Mouse (Mus musculus) liver, embryonic 14.5 days (tissue): ENCODE results near the gene Ptpn18. TPM values are rescaled to one million over a fixed set of nuclear protein-coding genes. Genes with fewer than 3 reads are reported as not detected.

Source experiments
- ATAC-seq: fragments of 200-750 bp; cut with Nextera tagmentation; 2 replicates; pipeline ENCODE4 v1.8.0; 2017; ENCODE audit warnings: moderate number of reproducible peaks, mild to moderate bottlenecking, moderate library complexity; ENCODE audit not compliant: insufficient read depth
- DNase-seq, 3 experiments: peaks; one replicate each; pipeline ENCODE4 v3.0.0-alpha.2; 2012 to 2013; ENCODE audit warnings: low read depth in 3 of 3, low spot score in 3 of 3
- H3K27ac ChIP-seq: fragments of 300-500 bp; sonication (generic); 2 replicates; pipeline ENCODE4 v1.5.1; 2014; ENCODE audit warnings: moderate library complexity, mild to moderate bottlenecking, control low read depth, inconsistent platforms
- H3K27me3 ChIP-seq: fragments of 300-500 bp; sonication (generic); 2 replicates; pipeline ENCODE4 v1.6.1; 2014; ENCODE audit warnings: mild to moderate bottlenecking, low read length, moderate library complexity; ENCODE audit not compliant: control insufficient read depth, insufficient read depth
- H3K36me3 ChIP-seq: fragments of 300-500 bp; sonication (generic); replicated peaks from 2 replicates; pipeline ENCODE4 v1.6.1; 2014; ENCODE audit warnings: low read depth; ENCODE audit not compliant: control insufficient read depth, insufficient read depth
- H3K4me1 ChIP-seq, 2 experiments: fragments of 200-500 bp in 1 of 2; fragments of 300-500 bp in 1 of 2; sonication (generic) in 1 of 2; replicated peaks; 2 replicates each; pipeline ENCODE4 v1.6.1; 2012 to 2014; ENCODE audit warnings: antibody characterized with exemption in 1 of 2, inconsistent platforms in 1 of 2, low read length in 1 of 2; ENCODE audit not compliant: control insufficient read depth in 2 of 2, insufficient read depth in 2 of 2
- H3K4me2 ChIP-seq: fragments of 300-500 bp; sonication (generic); 2 replicates; pipeline ENCODE4 v1.6.1; 2014; ENCODE audit warnings: low read depth, mild to moderate bottlenecking, control low read depth, moderate library complexity
- H3K4me3 ChIP-seq, 2 experiments: fragments of 200-500 bp in 1 of 2; fragments of 300-500 bp in 1 of 2; sonication (generic) in 1 of 2; 2 replicates each; pipeline ENCODE4 v1.5.1; 2012 to 2014; ENCODE audit warnings: low read depth in 2 of 2, low read length in 2 of 2, mild to moderate bottlenecking in 2 of 2, control low read depth in 1 of 2, inconsistent platforms in 1 of 2, moderate library complexity in 1 of 2; ENCODE audit not compliant: insufficient read depth in 1 of 2
- H3K9ac ChIP-seq: fragments of 300-500 bp; sonication (generic); replicated peaks from 2 replicates; pipeline ENCODE4 v1.6.1; 2014; ENCODE audit warnings: mild to moderate bottlenecking, control low read depth, moderate library complexity
- H3K9me3 ChIP-seq: fragments of 300-500 bp; sonication (generic); 2 replicates; pipeline ENCODE4 v1.6.1; 2016; ENCODE audit warnings: low read length, mixed read lengths; ENCODE audit not compliant: control insufficient read depth
- CTCF ChIP-seq: IDR thresholded peaks from 2 replicates; pipeline ENCODE4 v1.5.1; 2016; ENCODE audit warnings: antibody characterized with exemption, low read depth, control low read depth
- EP300 ChIP-seq: IDR thresholded peaks from 2 replicates; pipeline ENCODE4 v1.6.1; 2016; ENCODE audit warnings: antibody characterized with exemption, low read depth
- WGBS: fragments of 180-500 bp; shearing (Covaris S2); extraction: QIAGEN DNeasy Blood & Tissue Kit; methylation state at CpG from one replicate; pipeline ENCODE4 v1.1.7; 2014; ENCODE audit not compliant: insufficient replicate concordance; 5-methylcytosine and 5-hydroxymethylcytosine counted together
- polyA plus RNA-seq, 2 experiments: library from polyadenylated mRNA; depleted of rRNA in 1 of 2; stranded (reverse) in 1 of 2; unstranded in 1 of 2; fragments of >200 nt; fragmentation: Nextera tagmentation in 1 of 2; extraction: Ambion mirVana in 1 of 2; gene quantifications; 2 replicates each; pipeline versions ENCODE4 v1.2.1 to v1.2.3; 2012 to 2014

Ptpn18 gene
- polyA plus RNA-seq, 2 experiments = 23.8 to 26.4 TPM

GRCm38 (mm10) chr1:34464310-34464817 is 4.8 kb downstream of the Ptpn18 start:
- no peaks in the 10 kb centered on the region for H3K36me3 ChIP-seq
- 36% methylated on average over 8 of the region's 8 CpGs for WGBS
- TF ChIP-seq CTCF (no peak), EP300 (no peak)
- H3K4me3 ChIP-seq = no peak overlapping the region; a peak in 1 of 4 replicates
- peaks cover 0 to 17% of the 10 kb centered on the region in 2 experiments; a peak in 2 of 4 replicates for H3K4me1 ChIP-seq
- H3K4me2 ChIP-seq = no peak overlapping the region
- no peaks in the 10 kb centered on the region; the same call in none of the 2 replicates for H3K27me3 ChIP-seq
- no peak overlapping the region for H3K27ac ChIP-seq
- ATAC-seq (no peak), DNase-seq (no peak)
- H3K9ac ChIP-seq = no peak overlapping the region
- H3K9me3 ChIP-seq = no peaks in the 10 kb centered on the region

DNA sequence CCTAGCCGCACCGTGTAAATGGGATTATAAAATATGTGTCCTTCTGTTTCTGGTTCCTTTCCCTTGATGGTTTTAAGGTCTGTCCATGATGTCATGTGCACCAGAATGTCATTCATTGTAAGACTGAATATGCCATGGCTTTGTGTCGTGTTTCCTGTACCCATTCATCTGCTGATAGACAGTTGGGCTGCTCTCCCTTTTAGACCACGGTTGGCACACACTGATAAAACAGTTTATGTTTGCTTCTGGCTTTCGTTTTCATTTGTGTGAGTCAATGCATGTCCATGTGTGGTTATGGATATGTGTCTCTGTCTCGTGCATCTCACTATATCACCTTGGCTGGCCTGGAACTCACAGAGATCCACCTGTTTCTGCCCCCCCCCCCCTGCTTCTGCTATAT is 5.9 kb downstream of the Ptpn18 start:
- DNase-seq (no peak), ATAC-seq (peak; percentile 52)
- Histone ChIP-seq H3K27ac (no peak overlapping the region), H3K4me2 (no peak overlapping the region), H3K4me1 (peaks cover 0 to 17% of the 10 kb centered on the region in 2 experiments; a peak in 2 of 4 replicates), H3K9ac (no peak overlapping the region), H3K9me3 (no peaks in the 10 kb centered on the region), H3K27me3 (no peaks in the 10 kb centered on the region; the same call in 1 of the 2 replicates), H3K36me3 (no peaks in the 10 kb centered on the region), H3K4me3 (no peak overlapping the region)
- 34% methylated on average over 6 of the region's 6 CpGs for WGBS
- peak; percentile 17; the same call in 1 of the 2 replicates for TF ChIP-seq EP300
- TF ChIP-seq CTCF = no peak

DNA sequence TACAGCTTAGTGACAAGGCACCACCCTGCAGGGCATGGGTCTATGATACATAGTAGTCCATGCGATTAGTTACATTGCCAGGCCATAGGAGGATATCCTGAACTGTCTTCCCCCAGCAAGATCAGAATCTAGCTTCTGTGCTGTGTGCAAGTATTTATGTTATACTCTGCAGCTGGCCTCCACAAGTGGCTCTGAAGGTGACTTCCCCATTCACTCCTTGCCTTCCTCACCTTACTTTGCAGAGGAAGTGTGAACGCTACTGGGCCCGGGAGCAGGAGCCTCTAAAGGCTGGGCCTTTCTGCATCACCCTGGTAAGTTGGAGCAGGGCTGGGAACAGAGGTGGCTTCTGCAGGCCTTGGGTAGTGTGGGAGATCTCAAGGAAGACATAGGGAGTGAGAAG is 8.5 kb downstream of the Ptpn18 start:
- TF ChIP-seq EP300 (no peak), CTCF (no peak)
- Histone ChIP-seq H3K4me2 (no peak overlapping the region), H3K27ac (no peak overlapping the region), H3K9ac (no peak overlapping the region), H3K9me3 (no peaks in the 10 kb centered on the region), H3K27me3 (no peaks in the 10 kb centered on the region), H3K4me3 (no peak overlapping the region), H3K36me3 (no peaks in the 10 kb centered on the region), H3K4me1 (peaks cover 0 to 17% of the 10 kb centered on the region in 2 experiments; a peak in 2 of 4 replicates)
- 13% methylated on average over 3 of the region's 3 CpGs for WGBS
- DNase-seq = no peak
- no peak for ATAC-seq

GRCm38 (mm10) chr1:34468500-34468899 is 8.9 kb downstream of the Ptpn18 start:
- peaks cover 0 to 19% of the 10 kb centered on the region in 2 experiments; a peak in 2 of 4 replicates for H3K4me1 ChIP-seq
- H3K4me2 ChIP-seq = no peak overlapping the region
- TF ChIP-seq EP300 = no peak
- no peak for TF ChIP-seq CTCF
- no peak overlapping the region for H3K27ac ChIP-seq
- 64% methylated on average over 4 of the region's 4 CpGs for WGBS
- DNase-seq (no peak), ATAC-seq (no peak)
- no peaks in the 10 kb centered on the region for H3K36me3 ChIP-seq
- no peak overlapping the region for H3K4me3 ChIP-seq
- H3K27me3 ChIP-seq = no peaks in the 10 kb centered on the region
- no peak overlapping the region for H3K9ac ChIP-seq
- H3K9me3 ChIP-seq = no peaks in the 10 kb centered on the region

DNA sequence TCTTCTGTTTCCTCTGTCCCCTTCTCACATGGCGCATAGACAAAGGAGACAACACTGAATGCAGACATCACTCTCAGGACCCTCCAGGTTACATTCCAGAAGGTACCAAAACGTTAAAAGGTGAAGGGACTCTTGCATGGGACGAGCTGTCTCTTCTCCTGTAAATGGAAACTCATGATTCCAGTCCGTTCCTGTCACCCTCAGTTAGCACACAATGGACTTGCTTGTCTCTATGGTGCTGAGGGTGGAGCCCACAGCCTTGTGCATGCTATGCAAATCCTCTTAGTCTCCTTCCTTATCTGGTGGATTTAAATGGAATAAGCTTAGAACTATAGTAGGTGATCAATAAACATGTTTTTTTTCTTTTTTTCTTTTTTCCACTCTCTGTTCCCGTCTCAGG is 10.2 kb downstream of the Ptpn18 start:
- Histone ChIP-seq H3K4me2 (no peak overlapping the region), H3K4me1 (peaks cover 0 to 15% of the 10 kb centered on the region in 2 experiments; a peak in 2 of 4 replicates), H3K9me3 (no peaks in the 10 kb centered on the region), H3K27me3 (no peaks in the 10 kb centered on the region), H3K4me3 (no peak overlapping the region), H3K27ac (no peak overlapping the region), H3K36me3 (no peaks in the 10 kb centered on the region), H3K9ac (no peak overlapping the region)
- no peak for TF ChIP-seq CTCF
- no peak for TF ChIP-seq EP300
- ATAC-seq = no peak
- 55% methylated on average over 5 of the region's 5 CpGs for WGBS
- no peak for DNase-seq
